Mouse (Mus musculus): ENCODE measurements around the gene Tmem178. TPM values are rescaled to one million over a fixed set of nuclear protein-coding genes. Genes with fewer than 3 reads are reported as not detected.

Gene Tmem178
- polyA plus RNA-seq, 1 experiment: 0.80 TPM

DNA sequence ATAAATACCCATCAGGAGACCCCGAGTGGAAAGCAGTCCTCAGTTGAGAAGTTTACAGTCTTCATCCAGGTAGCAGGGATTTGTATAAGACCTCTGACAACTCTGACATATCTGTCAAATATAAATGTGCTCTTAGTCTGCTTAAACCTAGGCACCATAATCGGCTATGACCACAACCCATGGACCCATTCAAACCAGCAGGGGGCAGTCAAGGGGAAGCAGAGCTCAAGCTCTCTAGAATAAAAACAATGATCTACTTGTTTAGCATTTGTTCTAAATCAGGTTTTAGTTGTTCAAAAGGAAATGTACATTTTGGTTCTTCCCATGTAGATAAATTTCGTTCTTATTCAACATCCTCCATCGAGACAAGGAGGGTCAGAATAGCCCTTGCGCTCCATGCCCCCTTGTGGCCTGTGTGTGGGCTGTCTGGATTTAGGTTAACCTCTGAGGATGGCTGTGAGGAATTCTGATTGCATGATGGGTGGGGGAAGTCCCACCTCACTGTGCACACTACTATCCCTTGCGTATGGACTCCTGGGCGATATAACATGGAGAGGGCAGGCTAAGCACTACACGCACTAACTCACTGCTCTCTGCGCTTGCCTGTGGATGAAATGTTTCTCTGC is 101.2 kb downstream of the Tmem178 start:
- DNase-seq (ENCODE audit: low read depth): no peak

DNA sequence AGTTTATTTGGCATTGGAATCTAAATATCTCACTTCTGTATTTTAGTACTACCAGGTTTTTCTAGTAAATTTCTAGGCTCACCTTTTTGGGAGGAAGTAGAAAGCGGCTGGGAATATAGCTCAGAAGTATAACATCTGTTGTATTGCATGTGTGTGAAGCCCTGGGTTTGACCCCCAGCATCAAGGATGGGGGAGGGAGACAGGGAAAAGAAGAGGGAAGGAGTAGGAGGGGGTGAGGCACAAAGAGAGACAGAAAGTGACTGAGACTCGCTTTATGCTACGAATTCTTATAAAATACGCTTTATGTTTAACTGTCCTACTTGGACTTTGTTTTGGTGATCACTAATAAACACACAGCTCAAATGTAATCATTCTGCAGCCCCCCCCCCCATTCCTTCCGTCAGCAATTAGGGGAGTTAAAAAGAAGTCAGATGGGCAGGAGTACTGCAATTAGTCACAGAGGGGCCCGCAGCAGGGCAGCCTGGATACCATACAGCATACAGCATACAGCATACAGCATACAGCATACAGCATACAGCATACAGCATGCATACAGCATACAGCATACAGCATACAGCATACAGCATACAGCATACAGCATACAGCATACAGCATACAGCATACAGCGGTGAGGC is 103.6 kb downstream of the Tmem178 start:
- DNase-seq (ENCODE audit: low read depth): no peak

Other genes starting within 250 kb of the Tmem178 start
- 20.0 and 24.4 TPM in 2 replicates for gene Map4k3, start 216.1 kb upstream of the Tmem178 start, polyA plus RNA-seq (2012; rRNA removed)
- gene Thumpd2, start 120.5 kb downstream of the Tmem178 start, polyA plus RNA-seq (2012; rRNA removed): 1.7 and 1.9 TPM in 2 replicates